Mouse (Mus musculus) E14TG2a.4 (cell line): ENCODE measurements at regions not wholly inside any gene's neighbourhood (a gene's known extent, or its start where the extent isn't known, plus 50 kb on each side); places are given as distances from the start of the nearest gene placed in this dataset.

Experiments
- CTCF ChIP-seq: conservative IDR thresholded peaks from 2 replicates; pipeline ENCODE4 v1.5.1; 2014; ENCODE audit warnings: low read length
- NANOG ChIP-seq: IDR thresholded peaks from 2 replicates; pipeline ENCODE4 v1.6.1; 2014; ENCODE audit warnings: borderline replicate concordance, low read length, mixed read lengths
- POU5F1 ChIP-seq: IDR thresholded peaks from 2 replicates; pipeline ENCODE4 v1.6.1; 2014; ENCODE audit warnings: low read length, borderline replicate concordance

DNA sequence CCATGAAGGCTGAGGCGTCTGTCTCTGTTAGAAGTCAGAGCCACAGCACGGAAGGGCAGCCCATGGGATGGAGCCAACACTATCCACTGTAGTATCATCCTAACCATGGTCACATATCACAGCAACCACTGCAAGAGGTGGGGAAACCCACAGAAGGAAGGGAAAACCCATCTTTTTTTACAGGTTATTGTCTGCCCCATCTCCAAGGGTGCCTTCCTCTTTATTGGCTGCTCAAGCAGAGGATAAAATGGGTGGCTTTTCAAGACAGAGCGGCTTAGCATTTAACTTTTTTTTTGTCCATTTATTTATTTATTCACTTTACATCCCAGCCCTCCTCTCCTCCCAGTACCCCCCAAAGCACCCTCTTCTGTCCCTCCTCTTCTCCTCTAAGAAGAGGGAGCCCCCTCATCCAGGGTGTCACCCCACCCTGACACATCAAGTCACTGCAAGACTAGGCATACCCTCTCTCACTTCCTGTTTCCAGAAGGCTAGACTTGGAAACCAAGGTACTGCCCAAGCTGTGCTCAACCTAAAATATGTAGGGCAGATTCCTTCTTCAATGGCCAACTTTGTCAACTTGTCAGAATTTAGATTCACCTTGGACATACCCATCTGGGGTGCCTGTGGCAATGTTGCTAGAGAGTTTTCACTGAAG lies 51.1 kb upstream of the Egr2 start:
- TF ChIP-seq CTCF (no peak), POU5F1 (no peak), NANOG (no peak)
